Mouse (Mus musculus): ENCODE data around the gene Coq4.

The Coq4 gene

DNA sequence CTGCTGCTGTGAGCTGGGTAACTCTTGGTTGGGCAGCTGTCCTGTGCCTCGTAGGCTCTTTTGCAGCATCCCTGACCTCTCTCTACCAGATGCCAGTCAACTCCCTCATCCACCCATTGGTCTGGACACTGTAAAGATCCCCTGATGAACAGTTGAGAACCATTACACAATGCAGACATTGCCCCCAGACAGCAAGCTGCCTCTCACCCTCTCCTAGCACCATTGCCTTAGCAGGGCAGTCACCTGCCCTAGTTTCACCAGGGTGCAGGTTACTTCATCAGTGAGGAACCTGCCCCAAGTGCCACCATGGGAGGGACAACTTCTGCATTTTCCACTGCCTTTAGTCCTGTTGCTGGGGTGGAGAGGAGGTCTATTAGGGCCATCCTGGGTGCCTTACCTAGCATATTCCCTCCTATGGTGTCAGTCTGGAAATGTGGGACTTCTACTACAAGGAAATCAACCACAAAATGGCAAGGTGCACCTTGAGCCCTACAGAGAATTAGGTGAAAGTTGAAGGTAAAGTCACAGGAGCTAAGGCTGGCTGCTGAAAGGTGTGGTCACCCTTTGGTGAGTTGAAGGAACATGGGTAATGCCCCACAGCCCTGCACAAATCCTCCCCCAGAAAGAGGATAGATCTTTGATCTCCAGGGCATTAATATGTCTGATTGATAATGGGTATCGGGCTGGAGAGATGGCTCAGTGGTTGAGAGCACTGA, 5.6 kb downstream of the Coq4 start:
- no peak for DNase-seq (ENCODE audit: inconsistent age in 2 of 2, low spot score in 1 of 2)

DNA sequence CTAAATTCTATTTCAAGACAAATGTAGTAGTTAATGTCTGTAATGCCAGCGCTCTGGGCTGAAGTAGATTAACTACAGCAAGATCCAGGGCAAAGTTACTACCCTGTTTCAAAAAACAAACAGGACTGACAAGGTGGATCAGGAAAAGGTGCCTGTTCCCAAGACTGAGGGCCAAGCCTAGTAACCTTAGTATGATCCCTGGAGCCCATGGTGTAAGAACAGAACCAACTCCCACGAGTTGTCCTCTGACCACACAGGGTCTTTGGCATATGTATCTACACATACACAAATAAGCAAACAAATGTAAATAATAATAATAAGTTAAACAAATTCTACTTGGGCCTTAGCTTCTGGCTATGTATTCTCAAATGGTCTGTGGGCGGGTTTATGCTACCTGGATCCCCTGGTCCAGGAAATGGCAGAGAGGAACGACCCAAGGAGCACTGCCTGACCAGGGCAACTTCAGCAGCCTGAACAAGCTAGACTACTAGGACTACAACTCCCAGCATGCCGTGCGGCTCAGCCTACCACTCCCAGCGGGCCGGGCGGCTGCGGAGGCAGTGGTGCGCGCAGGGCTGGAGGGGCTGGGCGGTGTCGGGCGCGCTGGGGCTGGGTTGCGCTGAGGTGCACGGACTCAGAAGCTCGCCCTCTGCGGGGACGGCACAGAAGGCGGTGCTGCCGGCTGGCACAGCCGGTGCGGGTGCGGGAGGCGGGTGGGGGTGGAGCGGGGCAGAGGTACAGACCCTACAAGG, 15.0 kb downstream of the Coq4 start, which contains the start of gene Slc27a4:
Gene Slc27a4 (plus strand): TSS at position 560 of the 752 bp plus-strand sequence.
- peak; percentile 96 to 98 for DNase-seq (ENCODE audit: inconsistent age in 2 of 2, low spot score in 1 of 2)

DNA sequence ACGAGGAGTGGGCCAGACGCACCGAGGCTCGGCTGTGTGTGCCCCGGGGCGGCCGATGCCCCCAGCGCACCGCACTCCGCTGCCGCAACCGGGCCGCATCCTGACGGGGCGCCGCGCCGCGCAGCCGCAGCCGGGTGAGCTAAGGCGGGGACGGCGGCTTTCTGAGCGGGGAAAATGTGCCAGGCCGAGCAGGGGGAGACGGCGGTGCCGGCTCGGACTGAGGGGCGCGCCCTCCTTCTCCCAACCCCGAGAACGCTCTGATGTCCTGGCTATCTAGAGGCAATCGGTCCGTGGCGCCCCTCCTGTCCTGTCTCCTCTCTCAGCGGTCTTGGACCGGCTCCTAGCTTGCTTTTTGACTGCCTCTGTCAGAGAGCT, 15.5 kb downstream of the Coq4 start:
- no peak for DNase-seq (ENCODE audit: inconsistent age in 2 of 2, low spot score in 1 of 2)

DNA sequence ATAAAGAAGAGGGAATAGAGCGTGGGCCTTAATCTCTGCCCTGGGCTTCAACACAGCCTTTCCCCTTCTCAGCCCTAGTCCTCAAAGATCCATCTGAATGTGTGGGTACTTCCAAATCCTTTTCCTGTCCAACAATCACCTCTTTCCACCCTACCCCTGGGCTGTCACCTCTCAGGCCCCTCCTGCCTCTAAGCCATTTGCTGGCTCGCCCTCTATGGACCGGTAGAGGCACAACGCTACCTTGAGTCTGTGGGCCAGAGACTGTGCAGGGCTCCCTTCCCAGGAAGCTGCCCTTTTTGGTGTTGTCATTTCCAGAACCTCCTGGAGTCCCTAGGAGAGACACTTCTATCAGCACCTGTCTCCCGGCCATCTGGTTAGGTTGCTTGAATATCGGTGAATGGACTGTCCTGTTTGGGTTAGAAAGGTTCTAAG, 16.1 kb downstream of the Coq4 start:
- DNase-seq (ENCODE audit: inconsistent age in 2 of 2, low spot score in 1 of 2), result peak in 1 of 2 experiments; percentile 70

DNA sequence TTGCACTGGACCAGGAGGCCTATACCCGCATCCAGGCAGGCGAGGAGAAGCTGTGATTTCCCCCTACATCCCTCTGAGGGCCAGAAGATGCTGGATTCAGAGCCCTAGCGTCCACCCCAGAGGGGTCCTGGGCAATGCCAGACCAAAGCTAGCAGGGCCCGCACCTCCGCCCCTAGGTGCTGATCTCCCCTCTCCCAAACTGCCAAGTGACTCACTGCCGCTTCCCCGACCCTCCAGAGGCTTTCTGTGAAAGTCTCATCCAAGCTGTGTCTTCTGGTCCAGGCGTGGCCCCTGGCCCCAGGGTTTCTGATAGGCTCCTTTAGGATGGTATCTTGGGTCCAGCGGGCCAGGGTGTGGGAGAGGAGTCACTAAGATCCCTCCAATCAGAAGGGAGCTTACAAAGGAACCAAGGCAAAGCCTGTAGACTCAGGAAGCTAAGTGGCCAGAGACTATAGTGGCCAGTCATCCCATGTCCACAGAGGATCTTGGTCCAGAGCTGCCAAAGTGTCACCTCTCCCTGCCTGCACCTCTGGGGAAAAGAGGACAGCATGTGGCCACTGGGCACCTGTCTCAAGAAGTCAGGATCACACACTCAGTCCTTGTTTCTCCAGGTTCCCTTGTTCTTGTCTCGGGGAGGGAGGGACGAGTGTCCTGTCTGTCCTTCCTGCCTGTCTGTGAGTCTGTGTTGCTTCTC, 28.5 kb downstream of the Coq4 start:
- no peak for DNase-seq (ENCODE audit: inconsistent age in 2 of 2, low spot score in 1 of 2)

GRCm38 (mm10) chr2:29817426-29818232, 30.3 kb downstream of the Coq4 start:
- DNase-seq (ENCODE audit: inconsistent age in 2 of 2, low spot score in 1 of 2), result peak; percentile 83 to 96

GRCm38 (mm10) chr2:29819363-29819762, 32.1 kb downstream of the Coq4 start:
- DNase-seq (ENCODE audit: inconsistent age in 2 of 2, low spot score in 1 of 2), result no peak

- peak; percentile 55 to 83 for DNase-seq (ENCODE audit: inconsistent age in 2 of 2, low spot score in 1 of 2)
These were observed 32.9 kb downstream of the Coq4 start, which contains the start of gene Urm1 for GRCm38 (mm10) chr2:29820025-29820817. Gene Urm1 (plus strand): TSS chr2:29820075.

- no peak for DNase-seq (ENCODE audit: inconsistent age in 2 of 2, low spot score in 1 of 2)
These were observed 39.1 kb downstream of the Coq4 start for GRCm38 (mm10) chr2:29826318-29826925.

GRCm38 (mm10) chr2:29826926-29827708, 39.8 kb downstream of the Coq4 start:
- peak; percentile 97 to 98 for DNase-seq (ENCODE audit: inconsistent age in 2 of 2, low spot score in 1 of 2)

GRCm38 (mm10) chr2:29827709-29828024, 40.4 kb downstream of the Coq4 start:
- no peak for DNase-seq (ENCODE audit: inconsistent age in 2 of 2, low spot score in 1 of 2)

GRCm38 (mm10) chr2:29831106-29831505, 43.8 kb downstream of the Coq4 start:
- DNase-seq (ENCODE audit: inconsistent age in 2 of 2, low spot score in 1 of 2), result no peak

GRCm38 (mm10) chr2:29833796-29834195, 46.5 kb downstream of the Coq4 start:
- no peak for DNase-seq (ENCODE audit: inconsistent age in 2 of 2, low spot score in 1 of 2)

GRCm38 (mm10) chr2:29835391-29835899, 48.2 kb downstream of the Coq4 start:
- DNase-seq (ENCODE audit: inconsistent age in 2 of 2, low spot score in 1 of 2), result no peak

- no peak for DNase-seq (ENCODE audit: inconsistent age in 2 of 2, low spot score in 1 of 2)
These were observed 52.2 kb downstream of the Coq4 start for GRCm38 (mm10) chr2:29839460-29839859.

- DNase-seq (ENCODE audit: inconsistent age in 2 of 2, low spot score in 1 of 2), result no peak
These were observed 56.2 kb downstream of the Coq4 start for GRCm38 (mm10) chr2:29843231-29844105.

DNA sequence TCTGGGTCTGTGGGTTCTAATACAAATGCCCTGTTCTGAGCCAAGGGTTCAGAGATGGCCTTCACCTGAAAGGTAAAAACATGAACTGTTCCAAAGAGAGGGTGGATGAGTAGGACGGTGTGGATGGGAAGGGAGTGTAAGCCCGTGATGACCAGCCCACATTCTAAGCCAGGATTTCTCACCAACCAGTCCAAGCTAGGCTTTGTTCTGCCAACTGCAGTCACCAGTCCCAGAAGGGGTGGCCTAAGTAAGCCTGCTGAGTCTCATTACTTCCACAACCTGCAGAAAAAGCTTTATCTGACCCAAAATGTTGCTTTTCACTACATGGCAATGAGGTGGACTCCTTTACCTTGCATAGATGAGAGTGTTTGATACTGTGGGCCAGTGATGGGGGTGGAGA, 56.8 kb downstream of the Coq4 start:
- no peak for DNase-seq (ENCODE audit: inconsistent age in 2 of 2, low spot score in 1 of 2)

DNA sequence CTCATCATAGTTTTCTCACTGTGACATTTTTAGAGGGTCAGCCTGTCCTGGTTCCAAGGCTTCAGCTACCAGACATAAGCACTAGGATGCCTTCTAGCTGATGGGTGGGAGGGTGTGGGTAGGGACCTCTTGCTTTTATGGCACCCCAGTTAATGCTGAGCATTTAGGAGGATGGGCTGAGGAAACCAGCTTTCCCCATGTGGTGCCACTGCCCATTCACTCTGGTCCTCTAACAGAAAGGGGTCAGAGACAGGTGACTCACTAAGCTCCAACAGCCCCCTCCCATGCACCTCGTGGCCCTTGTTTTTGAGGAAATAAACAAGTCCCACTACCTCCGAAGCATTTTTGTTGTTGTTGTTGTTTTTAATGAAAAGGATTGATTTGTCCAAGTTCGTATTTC, 57.4 kb downstream of the Coq4 start:
- no peak for DNase-seq (ENCODE audit: inconsistent age in 2 of 2, low spot score in 1 of 2)
